Mouse (Mus musculus) ES-E14 (cell line): Measurements from ENCODE around the gene Cort.

Experiments
- HCFC1 ChIP-seq: IDR thresholded peaks from 2 replicates; pipeline ENCODE4 v1.6.1; 2012; ENCODE audit warnings: low read length, inconsistent platforms, borderline replicate concordance; ENCODE audit not compliant: insufficient read depth
- MAFK ChIP-seq: IDR thresholded peaks from 2 replicates; pipeline ENCODE4 v1.6.1; 2014; ENCODE audit warnings: mild to moderate bottlenecking, low read depth, low read length, inconsistent platforms; ENCODE audit not compliant: insufficient read depth
- ZNF384 ChIP-seq: IDR thresholded peaks from 2 replicates; pipeline ENCODE4 v1.6.1; 2012; ENCODE audit warnings: low read depth, low read length, inconsistent platforms

DNA sequence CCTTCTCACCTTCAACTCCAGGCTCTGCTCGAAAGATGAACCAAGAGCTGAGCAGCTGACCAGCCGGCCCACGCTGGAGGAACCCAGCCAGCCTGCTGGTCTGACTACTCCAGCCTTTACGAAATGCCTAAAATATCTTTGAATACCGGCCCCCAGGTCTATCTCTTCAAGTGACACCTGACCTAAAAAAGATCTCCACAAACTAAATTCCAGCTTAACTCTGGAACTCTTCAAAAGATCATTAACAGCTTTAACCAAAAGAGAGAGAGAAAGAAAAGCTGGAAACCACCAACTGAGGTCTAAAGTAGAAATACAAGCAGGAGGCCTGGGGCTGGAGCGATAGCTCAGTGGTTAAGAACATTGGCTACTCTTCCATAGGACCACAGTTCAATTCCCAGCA is 46.9 kb downstream of the Cort start:
- no peak for TF ChIP-seq ZNF384
- no peak for TF ChIP-seq HCFC1
- no peak for TF ChIP-seq MAFK
